Mouse (Mus musculus) hindlimb bud, embryonic 11.5 days (tissue): ENCODE measurements around the gene Oxct2b.
"Not testable (repeated sequence)": the region's sequence is repeated elsewhere in the genome, so short reads cannot be mapped to it uniquely, and the experiment has no call there.

Experiments
- DNase-seq: peaks from one replicate; pipeline ENCODE4 v3.0.0-alpha.2; 2012; ENCODE audit warnings: low read depth, low spot score; ENCODE audit errors: extremely low spot score

Gene Oxct2b

GRCm38 (mm10) chr4:123112216-123112764 is 3.8 kb upstream of the Oxct2b start:
- no peak for DNase-seq

DNA sequence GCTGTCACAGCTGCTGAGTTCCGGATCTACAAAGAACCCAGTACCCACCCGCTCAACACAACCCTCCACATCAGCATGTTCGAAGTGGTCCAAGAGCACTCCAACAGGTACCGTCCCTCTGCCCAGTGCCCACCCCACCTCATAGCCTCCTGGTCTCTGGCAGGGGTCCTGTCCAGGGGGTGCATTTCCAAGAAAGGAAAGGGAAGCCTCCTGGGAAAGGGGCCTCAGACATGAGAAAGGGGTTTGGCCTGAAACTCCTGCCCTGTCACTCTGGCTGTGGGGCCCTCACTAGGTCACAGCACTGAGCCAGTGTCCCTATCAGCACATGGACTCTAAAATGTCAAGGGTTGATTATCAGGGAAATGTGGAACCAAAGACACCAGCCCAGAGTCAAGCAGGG is 1.4 kb upstream of the Oxct2b start:
- not testable (repeated sequence) for DNase-seq

- DNase-seq = not testable (repeated sequence)
Measured at GRCm38 (mm10) chr4:123116640-123117039, 574 bp downstream of the Oxct2b start.

DNA sequence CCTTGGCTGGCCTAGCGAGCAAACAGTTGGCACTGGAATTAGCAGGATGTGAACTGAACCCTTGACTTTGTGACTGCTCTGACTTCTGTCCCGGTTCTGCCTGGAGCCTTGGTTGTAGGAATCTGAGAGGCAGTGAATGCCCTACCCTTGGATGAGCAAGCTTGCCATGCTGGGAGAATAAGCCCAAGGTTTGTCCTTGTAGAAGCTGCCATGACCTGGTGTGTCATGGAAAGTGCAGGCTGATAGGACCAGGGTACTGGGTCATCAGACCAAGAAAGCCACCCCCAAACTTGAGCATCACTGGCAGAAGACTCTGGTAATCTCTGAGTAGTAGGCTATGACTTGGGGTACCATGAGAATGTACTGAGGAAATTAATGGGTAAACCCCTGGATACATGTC is 5.2 kb downstream of the Oxct2b start:
- DNase-seq = no peak

DNA sequence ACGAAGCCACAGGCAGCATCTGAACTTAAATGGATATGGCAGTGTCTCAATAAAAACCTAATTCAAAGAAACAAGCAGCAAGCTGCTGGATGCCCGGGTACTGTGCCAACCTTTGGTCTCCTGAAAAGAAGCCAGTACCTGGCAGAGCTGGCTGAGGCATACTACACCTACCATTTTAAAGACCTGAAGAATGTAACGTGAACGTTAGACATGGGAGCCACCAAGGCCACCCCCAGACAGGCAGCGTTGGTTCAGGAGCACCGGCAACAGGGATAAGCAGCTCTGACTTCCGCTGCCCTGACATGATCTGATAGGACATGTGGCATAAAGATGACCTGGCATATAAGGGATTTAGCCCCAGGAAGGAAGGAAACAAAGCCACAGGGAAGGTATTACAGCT is 10.6 kb downstream of the Oxct2b start:
- no peak for DNase-seq

- no peak for DNase-seq
Measured at GRCm38 (mm10) chr4:123127051-123127450, 11.0 kb downstream of the Oxct2b start.

GRCm38 (mm10) chr4:123137551-123137950 is 21.5 kb downstream of the Oxct2b start:
- DNase-seq = no peak

DNA sequence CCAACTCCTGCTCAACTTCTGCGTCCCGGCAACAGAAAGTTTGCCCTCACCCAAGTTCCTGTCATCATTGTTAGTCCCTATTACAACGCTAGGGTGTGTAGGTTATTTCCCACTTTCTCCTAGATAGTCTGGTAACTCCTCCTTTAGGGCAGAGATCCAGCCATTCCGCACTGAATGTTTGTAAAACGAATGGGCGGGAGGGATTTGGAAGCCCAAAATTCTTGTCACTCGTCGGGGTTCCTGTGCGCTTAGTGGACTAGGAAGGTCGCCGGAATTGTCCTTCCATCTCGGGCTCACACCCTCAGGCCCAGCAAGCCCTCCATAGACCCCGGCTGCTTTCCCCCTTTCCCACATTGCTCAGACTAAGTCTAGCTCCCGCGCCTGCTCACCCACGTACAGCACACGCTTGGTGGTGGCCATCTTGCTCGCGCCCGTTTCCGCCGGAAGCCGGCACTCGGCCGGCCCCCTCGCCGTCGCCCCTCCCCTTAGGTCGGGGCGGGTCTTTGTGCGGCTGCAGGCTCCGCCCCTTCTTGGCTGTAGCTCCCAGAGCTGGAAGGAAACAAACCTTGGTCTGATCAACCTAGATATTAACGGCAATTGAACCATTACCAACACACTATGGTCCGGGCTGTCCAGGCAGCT is 23.6 kb downstream of the Oxct2b start, which contains the start of gene Ppie:
Ppie (minus strand) TSS at position 439 of the 642 bp plus-strand sequence.
- peak; percentile 53 for DNase-seq

DNA sequence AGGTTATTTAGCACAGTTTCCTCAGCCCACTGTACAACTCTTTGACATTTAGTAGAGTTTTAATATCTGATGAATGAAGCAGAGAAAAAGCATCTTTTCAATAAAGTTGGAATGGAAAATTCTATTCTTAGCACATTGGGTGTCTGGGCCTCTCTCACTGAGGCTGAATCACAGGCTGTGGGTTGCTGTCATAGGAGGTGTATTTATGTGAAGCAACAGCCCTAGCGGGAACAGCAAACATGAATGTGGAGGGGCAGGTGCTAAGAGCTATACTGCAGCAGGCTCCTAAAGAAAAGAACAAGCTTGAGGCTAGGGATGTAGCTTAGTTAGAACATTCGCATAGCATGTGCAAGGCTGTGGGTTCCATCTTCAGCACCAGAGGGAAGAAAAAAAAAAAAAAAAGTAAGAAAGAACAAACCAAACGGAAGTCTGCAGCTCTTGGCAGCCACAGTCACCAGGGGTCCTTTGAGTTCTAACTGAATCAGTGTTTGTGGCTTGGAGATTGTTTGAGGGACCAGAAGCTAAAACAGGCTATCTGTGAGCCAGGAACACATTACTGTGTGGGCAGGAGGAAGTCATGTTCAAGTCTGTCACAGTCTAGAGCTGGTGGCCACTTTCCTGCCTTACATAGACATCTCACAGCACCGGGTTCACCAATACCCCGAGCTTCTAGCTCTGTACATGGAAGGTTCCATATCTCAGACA is 31.5 kb downstream of the Oxct2b start:
- DNase-seq = no peak

GRCm38 (mm10) chr4:123152003-123152402 is 35.9 kb downstream of the Oxct2b start:
- DNase-seq = no peak

DNA sequence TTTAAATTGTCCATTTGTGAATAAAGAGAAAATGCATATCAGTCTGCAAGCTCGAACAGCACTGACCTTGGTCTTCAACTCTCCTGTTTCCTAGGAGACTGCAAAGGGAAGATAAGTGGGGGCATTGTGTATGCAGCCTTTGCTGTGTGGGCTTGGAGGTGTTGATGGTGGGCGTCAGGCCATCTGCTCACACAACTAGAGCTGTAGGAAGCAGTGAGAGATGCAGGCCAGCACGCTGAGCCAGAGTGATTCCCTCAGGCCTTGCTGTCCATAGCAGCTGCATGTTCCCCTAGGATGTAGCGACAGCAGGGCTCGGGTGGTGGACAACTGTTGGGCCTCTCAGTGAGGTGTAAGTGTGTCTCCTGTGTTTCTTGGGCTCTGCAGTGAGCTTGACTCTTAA is 36.9 kb downstream of the Oxct2b start:
- DNase-seq = no peak

DNA sequence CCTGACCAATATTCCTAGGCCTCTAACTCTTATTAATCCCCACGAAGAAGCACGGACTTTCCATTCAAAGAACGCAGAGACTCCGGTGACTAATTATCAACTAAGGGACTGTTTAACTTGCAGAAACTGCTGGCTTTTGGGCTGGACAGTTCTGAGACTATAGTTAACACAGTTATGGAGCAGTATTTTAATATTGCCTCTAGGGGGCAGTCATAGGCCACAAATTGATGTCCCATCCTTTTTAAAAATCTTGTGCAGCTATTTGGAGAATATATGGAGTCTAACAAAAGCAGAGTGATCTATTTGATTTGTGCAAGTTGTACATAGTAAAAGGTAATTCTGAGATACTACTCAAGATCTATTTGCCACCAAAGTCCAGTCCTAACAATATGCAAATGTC is 38.9 kb downstream of the Oxct2b start:
- DNase-seq = peak; percentile 37

DNA sequence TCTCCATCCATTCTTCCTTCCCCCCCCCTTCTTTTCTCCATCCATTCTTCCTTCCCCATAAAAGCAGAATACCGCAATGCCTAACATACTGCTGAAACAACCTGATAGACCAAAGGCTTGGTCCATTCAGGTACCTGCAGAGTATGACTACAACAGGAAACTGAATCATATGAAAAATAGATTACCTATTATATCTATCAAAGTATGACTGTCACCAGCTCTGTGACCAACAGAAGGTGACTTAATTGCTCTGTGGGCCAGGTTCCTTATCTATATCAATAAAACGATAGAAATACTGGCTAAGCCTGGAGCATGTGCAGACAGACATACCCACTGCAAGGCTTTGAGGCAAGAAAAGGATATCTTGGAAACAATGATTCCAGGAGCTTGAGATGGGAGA is 39.4 kb downstream of the Oxct2b start:
- DNase-seq = no peak

DNA sequence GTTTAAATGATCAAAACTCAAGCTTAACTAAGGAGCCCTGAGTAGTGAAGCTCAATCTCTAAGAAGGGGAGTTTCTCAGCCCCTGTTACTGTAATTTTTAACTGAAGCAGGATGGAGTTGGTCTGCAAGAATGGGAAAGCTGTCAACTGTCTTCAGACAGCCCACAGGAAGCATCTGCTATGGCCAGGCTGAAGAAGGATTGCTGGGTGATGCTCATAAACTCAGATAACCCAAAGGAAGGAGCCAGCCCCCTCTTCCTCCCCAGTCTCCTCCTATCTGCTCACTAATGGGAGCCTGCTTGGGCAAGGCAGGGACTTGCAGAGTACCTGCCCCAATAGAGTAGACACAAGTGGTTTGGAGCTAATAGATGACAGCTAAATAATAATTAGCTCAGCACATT is 39.8 kb downstream of the Oxct2b start:
- no peak for DNase-seq

- no peak for DNase-seq
Measured at GRCm38 (mm10) chr4:123160571-123160970, 44.5 kb downstream of the Oxct2b start.

DNA sequence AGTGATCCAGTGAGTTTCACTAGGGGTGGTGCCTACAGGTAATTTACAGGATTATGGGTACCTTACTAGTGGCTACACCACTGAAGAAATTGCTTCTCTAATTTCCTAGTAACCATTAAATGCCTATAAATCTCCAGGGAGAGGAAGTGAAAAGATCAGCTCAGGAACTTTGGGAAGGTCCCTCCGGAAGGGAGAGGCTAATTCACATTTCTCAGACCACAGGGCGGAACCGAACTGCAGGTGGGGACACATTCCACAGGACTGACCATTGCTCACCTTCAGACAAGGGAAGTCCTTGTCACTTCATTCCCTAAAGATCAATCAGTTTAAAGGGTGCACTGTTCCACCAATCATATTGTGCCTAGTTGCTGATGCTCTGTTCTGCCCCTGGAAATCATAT is 45.2 kb downstream of the Oxct2b start:
- not testable (repeated sequence) for DNase-seq

DNA sequence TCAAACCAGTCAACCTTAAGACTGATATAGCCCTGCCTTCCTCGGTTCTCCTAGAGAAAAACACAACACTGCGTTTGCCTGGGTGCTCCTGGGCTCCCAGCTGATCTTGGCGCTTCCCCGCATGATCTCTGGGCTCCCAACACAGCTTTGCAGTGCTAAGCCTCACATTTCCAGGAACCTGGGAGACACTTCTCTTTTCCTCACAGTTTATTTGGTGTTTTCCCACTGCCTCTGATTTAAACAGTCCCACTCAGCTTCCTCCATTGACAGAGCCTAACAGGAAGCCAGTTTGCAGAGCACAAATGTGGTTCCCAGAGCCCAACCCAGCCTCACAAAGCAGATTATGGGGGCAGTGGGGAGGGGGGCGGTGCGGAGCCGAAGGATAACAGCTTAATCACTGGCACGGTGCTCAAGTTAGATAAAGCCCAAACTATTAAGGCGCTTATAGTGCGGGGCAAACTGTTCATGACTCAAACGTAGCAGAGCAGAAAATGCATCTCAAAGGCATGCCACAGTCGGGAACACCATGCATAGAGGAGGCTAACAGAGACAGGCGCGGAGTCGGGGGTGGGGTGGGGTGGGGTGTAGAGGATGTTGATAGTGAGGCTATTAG is 46.3 kb downstream of the Oxct2b start:
- no peak for DNase-seq

DNA sequence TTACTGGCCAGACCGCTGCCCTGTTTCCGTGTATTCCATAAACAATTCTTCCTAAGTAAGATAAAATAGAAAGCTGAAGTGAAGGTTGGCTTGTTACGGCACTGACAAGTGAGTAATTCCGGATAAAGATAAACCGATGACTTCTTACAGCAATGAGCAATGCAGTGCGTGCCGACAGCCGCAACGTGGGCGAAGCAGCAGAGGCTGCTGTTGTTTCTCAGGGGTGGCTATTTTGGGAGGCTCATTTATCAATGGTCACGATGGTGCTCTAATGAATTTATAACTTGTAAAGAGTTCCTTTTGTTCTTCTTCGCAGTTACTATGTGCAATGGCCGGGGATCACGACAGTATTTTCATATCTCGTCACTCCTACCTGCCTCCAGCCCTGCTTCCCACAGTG is 48.1 kb downstream of the Oxct2b start:
- DNase-seq = no peak
